Mouse (Mus musculus) forebrain, postnatal 0 days (tissue): Measurements from ENCODE around the gene Maml3. TPM values are rescaled to one million over a fixed set of nuclear protein-coding genes. Genes with fewer than 3 reads are reported as not detected.

Source experiments
- ATAC-seq: fragments of 200-750 bp; cut with Nextera tagmentation; 2 replicates; pipeline ENCODE4 v1.8.0; 2017; ENCODE audit warnings: mild to moderate bottlenecking, moderate library complexity
- DNase-seq: peaks from one replicate; pipeline ENCODE4 v3.0.0-alpha.2; 2015
- H3K27ac ChIP-seq: fragments of 300-500 bp; sonication (generic); 2 replicates; pipeline ENCODE4 v1.5.1; 2014; ENCODE audit warnings: low read depth, mild to moderate bottlenecking, antibody characterized with exemption, low read length, moderate library complexity, mixed read lengths
- H3K27me3 ChIP-seq: fragments of 300-500 bp; sonication (generic); 2 replicates; pipeline ENCODE4 v1.6.1; 2014; ENCODE audit warnings: mild to moderate bottlenecking, low read length, mixed read lengths; ENCODE audit not compliant: insufficient read depth
- H3K36me3 ChIP-seq: fragments of 300-500 bp; sonication (generic); 2 replicates; pipeline ENCODE4 v1.6.1; 2014; ENCODE audit warnings: mild to moderate bottlenecking, moderate library complexity; ENCODE audit not compliant: insufficient read depth
- H3K4me1 ChIP-seq: fragments of 300-500 bp; sonication (generic); 2 replicates; pipeline ENCODE4 v1.6.1; 2014; ENCODE audit warnings: antibody characterized with exemption; ENCODE audit not compliant: insufficient read depth
- H3K4me2 ChIP-seq: fragments of 300-500 bp; sonication (generic); 2 replicates; pipeline ENCODE4 v1.6.1; 2014; ENCODE audit warnings: low read depth, mild to moderate bottlenecking, moderate library complexity
- H3K4me3 ChIP-seq: fragments of 300-500 bp; sonication (generic); 2 replicates; pipeline ENCODE4 v1.5.1; 2014; ENCODE audit warnings: low read depth, low read length, mixed read lengths
- H3K9ac ChIP-seq: fragments of 300-500 bp; sonication (generic); 2 replicates; pipeline ENCODE4 v1.6.1; 2014; ENCODE audit warnings: mild to moderate bottlenecking
- H3K9me3 ChIP-seq: fragments of 300-500 bp; sonication (generic); 2 replicates; pipeline ENCODE4 v1.6.1; 2016; ENCODE audit warnings: low read length
- CTCF ChIP-seq: sonication (generic); IDR thresholded peaks from 2 replicates; pipeline ENCODE4 v1.5.1; 2016; ENCODE audit warnings: antibody characterized with exemption, control low read depth, low read depth
- WGBS: fragments of 180-500 bp; shearing (Covaris S2); extraction: QIAGEN DNeasy Blood & Tissue Kit; methylation state at CpG from one replicate; pipeline ENCODE4 v1.1.7; 2014; 5-methylcytosine and 5-hydroxymethylcytosine counted together
- polyA plus RNA-seq: library from polyadenylated mRNA; unstranded; fragments of >200 nt; fragmentation: Nextera tagmentation; extraction: Ambion mirVana; gene quantifications from 2 replicates; pipeline ENCODE4 v1.2.1, GENCODE M21; 2015
- total RNA-seq: library from RNA; depleted of rRNA; stranded (reverse); fragments of >200 nt; gene quantifications from 2 replicates; pipeline ENCODE4 v1.2.3, GENCODE M21; 2014

Maml3 gene
- total and polyA plus RNA-seq, 2 experiments from 2014 or later: 3.1 to 14.9 TPM

DNA sequence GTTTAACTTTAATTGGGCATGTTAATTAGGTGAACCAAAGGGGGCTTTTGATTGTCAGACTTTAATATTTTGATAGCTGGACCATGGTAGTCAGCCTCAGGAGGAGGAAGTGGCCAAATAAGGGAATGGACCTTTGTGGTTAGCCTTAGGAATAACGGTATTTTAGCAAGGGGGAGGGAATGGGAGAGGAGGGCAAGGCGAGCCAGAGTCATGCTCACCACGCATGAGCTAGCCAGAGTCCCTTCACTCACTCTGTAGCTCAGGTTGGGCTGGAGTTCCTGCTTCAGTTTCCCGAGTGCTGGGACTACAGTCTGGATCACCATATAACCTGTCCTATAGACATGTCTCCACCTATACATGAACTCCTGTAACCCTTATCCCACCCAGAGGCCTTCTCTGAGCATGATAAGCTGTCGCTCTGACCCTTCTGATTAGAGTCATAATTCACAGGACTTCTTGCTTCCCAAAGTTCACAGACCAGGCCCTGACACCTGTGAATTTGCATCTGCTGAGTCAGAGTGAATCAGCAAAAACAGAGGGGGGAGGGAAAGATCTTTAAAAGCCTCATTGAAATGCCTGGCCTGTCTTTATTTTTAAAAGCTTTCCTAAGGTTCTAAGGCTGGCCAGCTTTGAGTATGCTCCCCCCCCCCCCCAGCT is 434.3 kb downstream of the Maml3 start:
- Histone ChIP-seq H3K4me3 (no peak overlapping the region), H3K4me1 (no peaks in the 10 kb centered on the region), H3K9me3 (no peaks in the 10 kb centered on the region), H3K36me3 (no peaks in the 10 kb centered on the region), H3K4me2 (no peak overlapping the region), H3K27me3 (no peaks in the 10 kb centered on the region), H3K9ac (no peak overlapping the region), H3K27ac (no peak overlapping the region)
- TF ChIP-seq CTCF: no peak
- 80% methylated on average over 5 of the region's 5 CpGs for WGBS
- no peak for ATAC-seq
- no peak for DNase-seq

DNA sequence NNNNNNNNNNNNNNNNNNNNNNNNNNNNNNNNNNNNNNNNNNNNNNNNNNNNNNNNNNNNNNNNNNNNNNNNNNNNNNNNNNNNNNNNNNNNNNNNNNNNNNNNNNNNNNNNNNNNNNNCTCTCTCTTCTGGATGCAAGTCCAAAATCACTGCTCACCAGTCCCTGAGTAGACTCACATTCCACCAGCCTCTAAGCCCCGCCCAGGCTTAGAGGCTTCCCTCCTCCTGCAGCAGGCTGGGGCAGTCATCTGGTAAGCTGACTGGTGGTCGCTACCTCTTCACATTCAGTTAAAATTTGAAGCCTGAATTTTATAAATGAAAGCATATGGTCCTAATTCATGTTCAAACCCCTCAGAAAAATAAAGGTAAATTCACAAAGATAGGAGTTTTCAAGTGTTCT is 436.3 kb downstream of the Maml3 start:
- DNase-seq: no peak
- 49% methylated on average over 2 of the region's 2 CpGs for WGBS
- H3K4me1 ChIP-seq: no peaks in the 10 kb centered on the region
- no peak overlapping the region for H3K9ac ChIP-seq
- no peak overlapping the region for H3K4me3 ChIP-seq
- TF ChIP-seq CTCF: no peak
- H3K27ac ChIP-seq: no peak overlapping the region
- H3K36me3 ChIP-seq: no peaks in the 10 kb centered on the region
- no peak overlapping the region for H3K4me2 ChIP-seq
- no peaks in the 10 kb centered on the region for H3K27me3 ChIP-seq
- no peaks in the 10 kb centered on the region for H3K9me3 ChIP-seq
- ATAC-seq: no peak

DNA sequence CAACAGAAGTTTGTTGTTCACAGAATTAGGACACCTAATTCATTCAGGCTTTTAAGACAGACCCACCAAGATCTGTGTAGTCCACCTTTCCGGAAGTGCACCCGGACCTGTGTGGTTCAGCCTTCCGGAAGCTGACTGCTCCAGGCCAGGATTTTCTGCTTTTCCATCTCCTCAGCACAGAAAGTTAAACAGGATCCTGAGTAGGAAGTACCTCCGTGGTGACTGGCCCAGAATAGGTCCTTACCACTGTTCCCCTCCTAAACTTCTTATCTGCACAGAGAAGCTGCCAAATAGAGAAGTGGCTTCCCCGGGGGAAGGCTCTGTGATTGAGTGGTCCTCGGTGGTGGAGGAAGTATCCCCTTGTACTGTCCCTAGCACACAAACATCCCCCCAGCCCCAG is 442.3 kb downstream of the Maml3 start:
- TF ChIP-seq CTCF: no peak
- Histone ChIP-seq H3K4me2 (no peak overlapping the region), H3K27ac (no peak overlapping the region), H3K4me1 (no peaks in the 10 kb centered on the region), H3K27me3 (no peaks in the 10 kb centered on the region), H3K36me3 (no peaks in the 10 kb centered on the region), H3K9ac (no peak overlapping the region), H3K9me3 (no peaks in the 10 kb centered on the region), H3K4me3 (no peak overlapping the region)
- ATAC-seq (no peak), DNase-seq (no peak)
- WGBS: 69% methylated on average over 6 of the region's 6 CpGs

DNA sequence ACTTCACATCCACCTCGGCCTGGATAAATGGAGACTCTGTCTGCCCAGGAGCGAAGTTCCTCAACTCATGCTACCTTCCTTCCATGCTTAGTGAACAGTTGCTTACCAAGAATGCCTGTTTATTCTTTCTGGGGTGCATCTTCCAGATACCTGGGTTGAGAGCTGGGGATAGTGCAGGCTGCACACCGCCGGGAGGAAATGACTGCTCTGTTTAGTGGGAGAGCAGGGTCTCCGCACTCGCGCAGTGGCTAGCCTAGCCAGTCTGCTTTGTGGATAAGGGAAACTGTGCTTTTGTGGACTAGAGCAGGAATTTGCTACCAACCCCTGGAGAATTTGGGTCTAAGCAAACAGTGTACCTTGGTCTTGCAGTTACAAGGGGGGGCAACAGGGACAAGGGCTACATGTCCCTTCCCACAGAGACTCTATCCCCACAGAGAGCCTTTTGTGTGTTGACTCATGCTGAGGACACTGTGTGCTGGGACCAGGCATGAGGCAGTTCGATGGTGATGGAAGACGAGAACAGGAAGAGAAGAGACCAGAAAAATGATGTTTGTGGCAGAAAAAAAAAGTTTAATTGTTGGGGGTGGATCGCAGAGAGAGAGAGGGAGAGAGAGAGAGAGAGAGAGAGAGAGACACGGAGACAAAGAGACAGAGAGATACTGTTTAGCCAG is 442.9 kb downstream of the Maml3 start:
- Histone ChIP-seq H3K4me3 (no peak overlapping the region), H3K4me1 (no peaks in the 10 kb centered on the region), H3K9ac (no peak overlapping the region), H3K27ac (no peak overlapping the region), H3K4me2 (no peak overlapping the region), H3K36me3 (no peaks in the 10 kb centered on the region), H3K9me3 (no peaks in the 10 kb centered on the region), H3K27me3 (no peaks in the 10 kb centered on the region)
- DNase-seq: no peak
- no peak for TF ChIP-seq CTCF
- no peak for ATAC-seq
- WGBS: 80% methylated on average over 11 of the region's 11 CpGs

DNA sequence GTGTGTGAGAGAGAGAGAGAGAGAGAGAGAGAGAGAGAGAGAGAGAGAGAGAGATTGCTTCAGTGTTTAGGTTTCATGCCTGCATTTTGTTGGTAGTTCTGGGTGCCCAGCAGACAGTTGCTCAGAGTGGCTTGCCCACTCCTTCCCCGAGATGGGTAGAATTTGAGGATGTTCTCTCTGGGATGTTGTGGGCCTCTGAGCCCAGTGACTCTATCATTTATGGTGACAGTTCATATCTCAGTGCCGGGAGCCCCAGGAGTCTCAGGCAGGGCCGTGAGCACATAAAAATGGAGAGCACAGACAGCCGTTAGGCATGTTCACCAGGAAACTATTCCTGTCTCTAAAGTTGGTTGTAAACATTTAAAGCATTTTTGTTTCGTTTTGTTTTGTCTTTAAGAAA is 443.5 kb downstream of the Maml3 start:
- H3K4me2 ChIP-seq: no peak overlapping the region
- WGBS: 70% methylated on average over 5 of the region's 5 CpGs
- no peaks in the 10 kb centered on the region for H3K4me1 ChIP-seq
- no peak for ATAC-seq
- H3K4me3 ChIP-seq: no peak overlapping the region
- no peaks in the 10 kb centered on the region for H3K9me3 ChIP-seq
- H3K27ac ChIP-seq: no peak overlapping the region
- no peak overlapping the region for H3K9ac ChIP-seq
- DNase-seq: no peak
- no peaks in the 10 kb centered on the region for H3K36me3 ChIP-seq
- TF ChIP-seq CTCF: no peak
- no peaks in the 10 kb centered on the region for H3K27me3 ChIP-seq

DNA sequence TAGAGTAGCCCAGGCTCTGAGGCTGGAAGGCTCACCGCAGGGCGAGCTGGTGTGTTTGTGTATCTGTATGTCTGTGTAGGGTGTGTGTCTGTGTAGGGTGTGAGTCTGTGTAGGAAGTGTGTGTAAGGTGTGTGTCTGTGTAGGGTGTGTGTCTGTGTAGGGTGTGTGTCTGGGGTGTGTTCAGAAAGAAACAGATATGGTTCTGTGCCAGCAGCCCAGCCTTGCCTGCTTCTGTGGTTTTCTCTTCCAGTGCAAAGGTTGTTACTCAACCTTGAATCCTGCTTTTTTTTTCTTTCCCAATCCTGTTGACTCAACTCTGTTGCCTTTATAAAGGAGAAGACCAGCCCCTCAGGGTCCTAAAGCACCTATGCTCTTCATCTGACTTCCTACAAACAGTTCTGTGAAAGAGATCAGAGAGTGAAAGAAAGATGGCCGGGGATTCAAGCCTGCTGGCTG is 444.0 kb downstream of the Maml3 start:
- H3K4me3 ChIP-seq: no peak overlapping the region
- no peaks in the 10 kb centered on the region for H3K36me3 ChIP-seq
- no peak overlapping the region for H3K9ac ChIP-seq
- DNase-seq (no peak), ATAC-seq (no peak)
- no peak for TF ChIP-seq CTCF
- 78% methylated on average over 3 of the region's 3 CpGs for WGBS
- H3K9me3 ChIP-seq: no peaks in the 10 kb centered on the region
- H3K4me2 ChIP-seq: no peak overlapping the region
- H3K27me3 ChIP-seq: no peaks in the 10 kb centered on the region
- no peaks in the 10 kb centered on the region for H3K4me1 ChIP-seq
- no peak overlapping the region for H3K27ac ChIP-seq

DNA sequence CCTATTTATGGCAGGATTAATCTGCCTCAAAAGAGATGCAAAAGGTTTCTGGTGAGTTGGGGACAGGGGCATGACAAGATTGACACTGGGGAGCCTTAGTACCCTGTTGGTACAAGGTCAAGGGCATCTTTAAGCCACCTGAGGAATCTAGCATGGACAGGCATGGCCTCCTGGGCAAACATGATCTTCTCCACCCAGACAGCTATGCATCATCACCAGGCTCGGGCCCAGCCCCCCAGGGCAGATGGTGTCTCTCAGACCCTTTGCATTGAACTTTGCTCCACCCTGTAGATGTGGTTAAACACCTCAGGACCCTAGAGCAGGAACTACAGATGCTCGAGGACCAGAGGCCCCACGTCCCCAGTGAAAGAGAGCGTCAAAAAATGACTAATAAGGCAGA is 444.8 kb downstream of the Maml3 start, which contains the start of gene Mgst2:
Gene Mgst2 (plus strand): TSS at position 301 of the 400 bp plus-strand sequence.
- TF ChIP-seq CTCF: no peak
- no peak within 1 kb of the TSS for H3K4me3 ChIP-seq
- H3K9ac ChIP-seq: no peak within 1 kb of the TSS
- no peaks in the 10 kb centered on the region for H3K9me3 ChIP-seq
- no peaks in the 10 kb centered on the region for H3K27me3 ChIP-seq
- DNase-seq: no peak
- no peak for ATAC-seq
- no peaks in the 10 kb centered on the region for H3K4me1 ChIP-seq
- 75% methylated on average over 4 of the region's 4 CpGs for WGBS
- H3K36me3 ChIP-seq: no peaks in the 10 kb centered on the region
- H3K4me2 ChIP-seq: no peak within 1 kb of the TSS
- H3K27ac ChIP-seq: no peak within 1 kb of the TSS
